Mouse (Mus musculus): ENCODE data around the gene Gm36864.
"Not testable (repeated sequence)": the region's sequence is repeated elsewhere in the genome, so short reads cannot be mapped to it uniquely, and the experiment has no call there.

The Gm36864 gene

DNA sequence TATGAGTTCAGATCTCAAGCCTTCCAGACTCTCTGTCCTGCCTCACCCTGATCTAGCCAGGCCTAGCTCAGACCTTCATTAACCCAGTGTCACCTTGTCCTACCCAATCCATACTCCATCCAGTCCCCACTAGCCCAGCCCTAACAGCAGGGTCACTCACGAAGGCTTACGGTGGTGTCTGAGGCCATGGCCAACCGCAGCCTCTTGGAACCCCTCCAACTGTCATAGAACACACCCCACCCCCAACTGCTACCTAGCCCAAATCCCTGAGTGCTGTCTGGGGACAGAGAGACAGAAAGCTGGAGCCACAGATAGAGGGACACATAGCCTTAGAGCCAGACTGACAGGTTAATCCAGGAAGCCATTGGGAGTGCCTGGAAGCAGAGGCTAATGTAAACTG, at the start of gene Gm36864:
TSS of gene Gm36864 (plus strand) at position 269 of the 400 bp plus-strand sequence.
- DNase-seq (ENCODE audit: low spot score) = no peak

- DNase-seq (ENCODE audit: low spot score) = not testable (repeated sequence)
Measured at GRCm38 (mm10) chr7:44186516-44186915, 49.5 kb upstream of the Gm36864 start.

GRCm38 (mm10) chr7:44187936-44188335, 48.0 kb upstream of the Gm36864 start, which contains the start of gene Klk1b24:
Gene Klk1b24, plus strand, starts transcription at chr7:44188236.
- not testable (repeated sequence) for DNase-seq (ENCODE audit: low spot score)

GRCm38 (mm10) chr7:44193466-44193865, 42.5 kb upstream of the Gm36864 start:
- DNase-seq (ENCODE audit: low spot score) = not testable (repeated sequence)

GRCm38 (mm10) chr7:44197891-44198290, 38.1 kb upstream of the Gm36864 start, which contains the start of gene Klk1b3:
Gene Klk1b3, plus strand, starts transcription at chr7:44198191.
- DNase-seq (ENCODE audit: low spot score) = no peak

GRCm38 (mm10) chr7:44207135-44207534, 28.8 kb upstream of the Gm36864 start, which contains the start of gene Klk1b4:
Gene Klk1b4, plus strand, starts transcription at chr7:44207435.
- DNase-seq (ENCODE audit: low spot score) = not testable (repeated sequence)

- no peak for DNase-seq (ENCODE audit: low spot score)
Measured at GRCm38 (mm10) chr7:44208307-44208706, 27.7 kb upstream of the Gm36864 start.

DNA sequence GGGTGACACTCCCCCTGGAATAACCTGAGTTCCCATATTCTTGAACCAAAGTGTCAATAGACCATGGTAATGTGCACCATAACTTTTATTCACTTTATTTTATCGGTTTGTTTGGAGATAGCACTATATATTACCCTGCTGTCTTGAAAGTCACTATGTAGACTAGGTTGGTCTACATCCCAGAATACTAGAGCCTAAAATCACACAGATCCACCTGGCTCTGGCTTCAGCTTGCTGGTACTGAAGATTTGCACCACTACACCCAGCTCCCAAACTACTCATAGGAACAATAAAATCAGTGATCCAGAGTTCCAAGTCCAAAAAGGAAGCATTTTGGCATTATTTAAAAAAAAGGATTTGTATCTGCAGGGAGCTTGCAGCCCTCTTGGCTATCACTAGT, 20.3 kb upstream of the Gm36864 start, which contains the start of gene Klk1b5:
TSS of gene Klk1b5 (plus strand) at position 301 of the 400 bp plus-strand sequence.
- DNase-seq (ENCODE audit: low spot score) = no peak

GRCm38 (mm10) chr7:44221601-44222000, 14.4 kb upstream of the Gm36864 start:
- not testable (repeated sequence) for DNase-seq (ENCODE audit: low spot score)

DNA sequence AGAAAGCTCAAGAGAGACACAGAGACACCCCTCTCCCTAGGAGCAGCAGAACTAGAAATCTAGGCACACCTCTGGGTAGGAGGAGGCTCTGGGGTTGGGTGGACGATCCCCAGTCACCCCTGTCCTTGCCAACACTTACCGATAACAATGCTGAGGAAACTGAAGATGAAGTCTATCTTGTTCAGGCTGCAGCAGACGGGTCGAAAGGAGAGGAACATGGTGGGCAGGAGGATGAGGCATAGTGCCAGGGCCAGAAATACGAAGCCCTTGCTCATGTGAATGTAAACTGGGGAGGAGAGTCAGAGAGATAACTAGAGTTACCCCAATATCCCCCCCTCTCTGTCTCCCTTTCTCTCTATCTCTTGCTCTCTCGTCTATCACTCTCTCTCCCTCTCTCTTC, 13.6 kb upstream of the Gm36864 start:
- DNase-seq (ENCODE audit: low spot score) = not testable (repeated sequence)

DNA sequence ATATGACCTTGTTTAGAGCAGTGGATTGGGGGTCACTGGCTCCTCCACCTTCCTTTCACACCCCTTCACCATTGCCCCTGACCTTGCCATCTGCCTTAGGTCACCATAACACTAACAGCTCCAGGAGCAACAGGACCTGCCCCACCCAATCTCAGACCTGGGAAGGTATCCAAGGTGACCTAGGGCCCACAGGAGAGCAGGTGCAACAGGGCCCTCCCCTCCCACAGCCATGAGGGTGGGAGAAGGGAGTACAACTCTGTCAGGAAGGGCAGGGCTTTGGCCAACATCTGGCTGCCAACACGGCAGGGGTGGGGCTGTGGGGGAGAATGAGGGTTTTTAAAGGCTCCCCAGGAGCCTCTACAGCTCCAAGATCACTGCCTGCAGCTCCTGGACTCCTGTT, 10.9 kb upstream of the Gm36864 start, which contains the start of gene Klk1:
TSS of gene Klk1 (plus strand) at position 285 of the 400 bp plus-strand sequence.
- no peak for DNase-seq (ENCODE audit: low spot score)

GRCm38 (mm10) chr7:44239913-44240312, 3.9 kb downstream of the Gm36864 start:
- DNase-seq (ENCODE audit: low spot score) = no peak

DNA sequence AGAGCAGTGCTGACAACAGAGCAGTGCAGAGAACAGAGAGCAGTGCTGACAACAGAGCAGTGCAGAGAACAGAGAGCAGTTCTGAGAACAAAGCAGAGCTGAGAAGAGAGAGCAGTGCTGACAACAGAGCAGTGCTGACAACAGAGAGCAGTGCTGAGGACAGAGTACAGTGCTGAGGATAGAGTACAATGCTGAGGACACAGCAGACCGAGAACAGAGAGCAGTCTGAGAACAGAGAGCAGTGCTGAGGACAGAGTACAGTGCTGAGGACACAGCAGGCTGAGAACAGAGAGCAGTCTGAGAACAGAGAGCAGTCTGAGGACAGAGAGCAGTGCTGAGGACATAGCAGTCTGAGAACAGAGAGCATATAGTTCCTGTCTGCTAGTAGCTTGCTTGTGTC, 4.7 kb downstream of the Gm36864 start:
- no peak for DNase-seq (ENCODE audit: low spot score)

DNA sequence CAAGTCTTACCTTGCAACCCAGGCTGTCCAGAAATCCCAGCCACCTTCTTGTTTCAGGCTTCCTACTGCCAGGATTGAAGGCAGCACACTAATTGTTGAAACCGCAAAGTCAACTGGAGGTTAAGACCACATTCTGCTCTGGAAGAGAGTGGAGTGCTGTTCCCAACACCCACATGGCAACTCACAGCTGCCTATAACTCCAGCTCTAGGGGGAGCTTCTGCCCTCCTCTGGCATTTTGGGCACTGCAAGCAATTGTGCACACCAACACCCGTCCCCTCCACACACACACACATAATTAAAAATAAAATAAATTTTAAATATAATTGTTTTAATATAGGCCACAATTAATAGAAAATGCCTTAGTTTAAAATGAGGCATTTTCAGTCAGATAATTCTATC, 5.2 kb downstream of the Gm36864 start:
- DNase-seq (ENCODE audit: low spot score) = no peak

DNA sequence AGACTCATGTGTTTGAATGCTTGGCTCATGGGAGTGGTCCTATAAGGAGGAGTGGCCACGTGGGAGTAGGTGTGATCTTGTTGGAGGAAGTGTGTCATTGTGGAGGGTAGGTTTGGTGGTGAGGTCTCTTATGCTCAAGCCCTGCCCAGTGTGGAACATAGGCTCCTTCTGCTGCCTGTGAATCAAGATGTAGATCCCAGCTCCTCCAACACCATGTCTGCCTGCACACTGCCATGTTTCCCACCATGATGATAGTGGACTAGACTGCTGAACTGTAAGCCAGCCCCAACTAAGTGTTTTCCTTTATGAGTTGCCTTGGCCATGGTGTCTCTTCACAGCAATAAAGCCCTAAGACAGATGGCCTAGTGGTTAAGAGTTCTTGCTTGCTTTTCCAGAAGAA, 8.1 kb downstream of the Gm36864 start:
- DNase-seq (ENCODE audit: low spot score) = no peak

- DNase-seq (ENCODE audit: low spot score) = peak; percentile 91
Measured at GRCm38 (mm10) chr7:44246055-44246983, 10.3 kb downstream of the Gm36864 start, which contains the start of the genes 1700028J19Rik and 2410002F23Rik. Gene 1700028J19Rik, minus strand, starts transcription at chr7:44246695. Gene 2410002F23Rik, plus strand, starts transcription at chr7:44246722.

DNA sequence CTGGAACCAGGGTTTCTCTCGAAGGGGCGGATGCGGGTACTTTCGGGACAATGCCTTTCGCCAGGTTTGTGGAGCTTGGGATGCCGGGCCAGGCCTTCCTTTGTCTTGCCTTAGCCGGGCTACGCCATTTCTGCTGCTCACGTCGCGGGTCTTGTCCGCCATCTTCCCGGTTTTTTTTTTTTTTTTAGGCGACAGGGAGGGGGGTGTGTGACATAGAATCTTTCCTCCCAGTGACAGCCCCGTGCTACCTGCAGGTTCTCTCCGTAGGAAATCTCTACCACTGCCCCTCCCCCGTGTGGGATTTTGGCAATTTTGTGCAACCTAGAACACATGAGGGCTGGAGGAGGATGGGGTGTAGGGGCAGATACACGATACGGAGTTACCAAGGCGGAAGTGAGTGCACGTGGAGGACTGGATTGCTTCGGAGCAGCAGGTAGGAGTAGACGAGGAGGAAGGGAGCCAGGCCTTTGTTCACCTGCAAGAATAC, 11.1 kb downstream of the Gm36864 start:
- no peak for DNase-seq (ENCODE audit: low spot score)

GRCm38 (mm10) chr7:44247971-44248370, 12.0 kb downstream of the Gm36864 start:
- no peak for DNase-seq (ENCODE audit: low spot score)

DNA sequence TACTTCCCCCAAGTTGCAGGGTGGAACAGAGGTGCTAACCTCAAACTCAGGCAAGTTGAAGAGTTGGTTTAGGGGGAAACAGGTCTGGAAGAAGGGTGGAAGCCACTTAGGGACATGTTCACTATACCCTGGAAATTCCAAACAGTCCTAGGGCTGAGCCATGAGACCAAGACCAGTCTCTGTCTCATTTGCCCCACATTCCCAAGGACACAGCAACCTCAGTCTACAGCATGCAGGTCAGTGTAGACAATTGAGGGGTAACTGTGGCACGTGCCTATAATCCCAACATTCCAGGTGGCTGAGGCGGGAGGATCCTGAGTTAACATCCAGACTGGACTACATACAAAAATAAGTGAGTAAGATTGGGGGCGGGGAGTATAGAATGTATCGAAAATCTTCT, 13.3 kb downstream of the Gm36864 start:
- no peak for DNase-seq (ENCODE audit: low spot score)

DNA sequence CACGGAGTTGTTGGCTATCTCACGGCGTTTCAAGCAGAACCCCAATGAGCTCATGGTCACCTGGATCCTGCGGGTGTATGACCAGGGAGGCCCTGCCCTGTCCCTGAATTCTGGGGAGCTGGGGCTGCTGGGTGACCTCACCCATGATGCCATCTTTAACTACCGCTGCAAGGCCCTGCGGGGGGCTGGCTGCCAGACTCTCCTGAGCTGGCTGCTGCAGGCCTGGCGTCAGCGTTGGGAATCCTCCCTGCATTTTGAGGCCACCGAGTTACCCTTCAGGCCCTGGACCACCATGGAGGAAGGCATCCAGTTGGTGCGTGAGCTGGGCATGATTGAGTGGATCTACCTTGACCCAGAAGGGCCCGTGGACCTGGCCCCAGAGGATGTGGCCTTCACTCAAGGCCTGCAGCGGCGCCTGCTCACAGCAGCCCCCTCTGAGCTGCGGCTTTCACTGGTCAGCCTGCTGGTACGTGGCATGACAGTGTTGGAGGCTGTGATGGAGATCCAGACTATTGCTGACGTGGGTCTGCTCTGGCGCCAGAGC, 14.8 kb downstream of the Gm36864 start:
- peak; percentile 26 for DNase-seq (ENCODE audit: low spot score)

GRCm38 (mm10) chr7:44253023-44253616, 17.1 kb downstream of the Gm36864 start:
- DNase-seq (ENCODE audit: low spot score) = no peak

- no peak for DNase-seq (ENCODE audit: low spot score)
Measured at GRCm38 (mm10) chr7:44254930-44255329, 19.0 kb downstream of the Gm36864 start.

Measured in ovary, postnatal 36 days (tissue).